Mouse (Mus musculus) frontal cortex, postnatal 25 days (tissue): ENCODE measurements around the gene Gm49337.
A peak's percentile ranks its signal among the peaks of the same experiment; 100 is the strongest.
"Not testable (repeated sequence)": the region's sequence is repeated elsewhere in the genome, so short reads cannot be mapped to it uniquely, and the experiment has no call there.

Experiments used
- DNase-seq, 2 experiments: peaks; one replicate each; pipeline ENCODE4 v3.0.0; 2022; ENCODE audit warnings: low spot score in 2 of 2

The Gm49337 gene

DNA sequence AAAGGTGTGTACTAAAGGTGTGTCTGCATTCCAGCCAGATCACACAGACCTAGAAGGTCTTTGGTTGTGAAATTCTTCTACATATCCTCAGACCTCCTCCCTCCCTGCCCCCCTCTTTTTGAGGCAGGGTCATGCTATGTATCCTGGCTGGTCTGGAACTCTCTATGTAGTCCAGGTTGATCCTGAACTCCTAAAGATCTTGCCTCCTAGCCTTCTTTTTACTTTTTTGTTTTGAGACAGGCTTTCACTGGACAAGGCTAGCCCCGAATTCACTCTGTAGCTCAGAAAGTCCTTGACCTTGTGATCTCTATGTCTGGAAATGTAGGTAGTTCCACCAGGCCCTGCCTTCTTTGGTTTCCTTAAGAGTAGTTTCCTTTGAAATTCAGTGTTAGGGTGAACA, 35.7 kb downstream of the Gm49337 start:
- DNase-seq, result no peak

- DNase-seq, result no peak
Measured at GRCm38 (mm10) chr4:116215895-116216605, 42.9 kb downstream of the Gm49337 start.

- DNase-seq, result no peak
Measured at GRCm38 (mm10) chr4:116217046-116217445, 43.9 kb downstream of the Gm49337 start.

DNA sequence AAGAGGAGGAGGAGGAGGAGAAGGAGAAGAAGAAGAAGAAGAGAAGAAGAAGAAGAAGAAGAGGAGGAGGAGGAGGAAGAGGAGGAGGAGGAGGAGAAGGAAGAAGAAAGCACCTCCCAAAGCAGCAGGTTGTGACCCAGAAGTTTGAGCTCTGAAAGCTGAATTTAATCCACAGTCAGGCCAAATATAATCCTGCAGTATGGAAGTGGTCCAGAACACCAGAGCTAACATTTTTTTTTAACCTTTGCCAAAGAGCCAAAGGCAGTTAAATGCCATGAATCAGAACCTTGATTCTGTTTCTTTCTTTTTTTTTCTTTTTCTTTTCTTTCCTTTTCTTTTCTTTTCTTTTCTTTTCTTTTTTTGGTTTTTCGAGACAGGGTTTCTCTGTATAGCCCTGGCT, 44.5 kb downstream of the Gm49337 start:
- not testable (repeated sequence) for DNase-seq

DNA sequence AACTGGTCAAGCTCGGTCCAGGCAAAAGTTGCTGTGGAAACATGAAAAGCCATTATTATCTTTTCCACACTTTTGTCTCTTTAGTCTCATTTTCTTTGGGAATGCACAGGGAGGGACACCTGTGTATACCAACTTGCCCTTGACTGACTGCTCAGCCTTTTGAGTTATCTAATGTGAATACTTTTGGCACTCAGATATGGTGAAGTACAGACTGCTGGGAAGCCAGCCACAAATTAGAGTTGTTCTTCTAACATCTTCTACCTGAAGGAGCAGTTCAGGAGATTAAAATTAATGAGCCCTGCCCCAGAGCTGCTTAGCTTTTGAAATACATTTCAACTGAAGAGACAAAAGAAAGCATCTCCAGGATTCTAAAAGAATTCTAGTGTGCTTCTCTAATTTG, 45.9 kb downstream of the Gm49337 start:
- DNase-seq, result no peak

GRCm38 (mm10) chr4:116220071-116220650, 47.0 kb downstream of the Gm49337 start:
- DNase-seq, result no peak

- no peak for DNase-seq
Measured at GRCm38 (mm10) chr4:116220780-116221139, 47.6 kb downstream of the Gm49337 start.

- peak; percentile 96 to 97 for DNase-seq
Measured at GRCm38 (mm10) chr4:116221140-116221851, 48.1 kb downstream of the Gm49337 start, which contains the start of gene Pik3r3. Gene Pik3r3, plus strand, starts transcription at chr4:116221618.

GRCm38 (mm10) chr4:116221996-116222842, 49.0 kb downstream of the Gm49337 start:
- peak in 1 of 2 experiments; percentile 8 for DNase-seq

- DNase-seq, result no peak
Measured at GRCm38 (mm10) chr4:116222843-116223119, 49.6 kb downstream of the Gm49337 start.

- DNase-seq, result no peak
Measured at GRCm38 (mm10) chr4:116243377-116243776, 70.2 kb downstream of the Gm49337 start.

- DNase-seq, result no peak
Measured at GRCm38 (mm10) chr4:116244240-116244639, 71.1 kb downstream of the Gm49337 start.

- not testable (repeated sequence) for DNase-seq
Measured at GRCm38 (mm10) chr4:116245926-116246325, 72.7 kb downstream of the Gm49337 start.

DNA sequence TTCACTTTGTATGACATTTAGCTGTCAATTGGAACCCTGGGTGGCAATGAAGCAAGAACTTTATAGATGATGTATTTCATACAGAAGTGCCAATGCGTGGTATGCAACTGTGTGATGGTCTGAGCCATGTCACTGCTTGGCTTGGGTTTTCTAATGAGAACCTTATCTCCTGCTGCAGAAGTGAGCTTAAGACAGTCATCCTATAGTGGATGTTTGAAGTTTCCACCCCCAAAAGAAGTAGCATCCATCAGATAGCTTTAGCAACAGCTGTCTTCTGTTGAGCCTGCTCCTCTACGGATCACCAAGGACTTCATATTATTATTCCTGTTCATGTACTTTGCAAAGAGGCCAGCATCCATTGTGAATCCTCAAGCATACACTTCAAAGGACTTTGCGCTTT, 76.8 kb downstream of the Gm49337 start:
- DNase-seq, result no peak

DNA sequence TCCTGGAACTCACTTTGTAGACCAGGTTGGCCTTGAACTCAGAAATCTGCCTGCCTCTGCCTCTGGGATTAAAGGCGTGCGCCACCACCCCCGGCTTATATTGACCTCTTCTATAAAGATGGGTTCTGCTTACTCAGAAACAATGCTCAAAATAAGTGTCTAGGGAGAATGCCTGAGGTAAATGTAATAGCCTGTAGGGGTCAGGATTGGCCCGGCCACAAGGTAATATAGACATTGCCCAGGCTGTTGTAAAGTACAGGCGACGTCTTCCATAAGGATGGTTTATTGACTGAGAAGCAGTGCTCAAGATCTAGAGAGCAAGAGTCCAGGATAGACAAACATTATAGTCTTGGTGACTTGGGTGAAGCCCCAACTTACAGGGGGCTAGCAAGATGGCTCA, 95.0 kb downstream of the Gm49337 start:
- DNase-seq, result no peak

DNA sequence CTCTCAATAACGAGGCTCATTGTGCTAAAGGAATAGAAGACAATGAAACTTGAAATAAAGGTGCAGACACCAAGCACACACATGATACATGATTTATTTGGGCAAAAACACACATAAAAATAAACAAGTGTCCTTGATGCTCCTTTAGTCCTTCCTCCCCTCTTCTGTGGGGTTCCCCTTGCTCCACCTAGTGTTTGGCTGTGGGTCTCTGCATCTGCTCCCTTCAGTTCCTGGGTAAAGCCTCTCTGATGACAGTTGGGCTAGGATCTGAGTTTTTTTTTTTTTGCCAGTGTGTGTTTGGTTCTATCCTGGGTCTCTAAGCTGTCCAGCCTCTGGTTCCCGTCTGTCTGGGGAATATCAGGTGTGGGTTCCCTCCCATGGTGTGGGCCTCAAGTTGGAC, 109.0 kb downstream of the Gm49337 start:
- no peak for DNase-seq

GRCm38 (mm10) chr4:116291561-116291960, 118.4 kb downstream of the Gm49337 start:
- no peak for DNase-seq

- no peak for DNase-seq
Measured at GRCm38 (mm10) chr4:116293296-116293695, 120.1 kb downstream of the Gm49337 start.

GRCm38 (mm10) chr4:116300878-116301355, 127.7 kb downstream of the Gm49337 start:
- DNase-seq, result no peak

DNA sequence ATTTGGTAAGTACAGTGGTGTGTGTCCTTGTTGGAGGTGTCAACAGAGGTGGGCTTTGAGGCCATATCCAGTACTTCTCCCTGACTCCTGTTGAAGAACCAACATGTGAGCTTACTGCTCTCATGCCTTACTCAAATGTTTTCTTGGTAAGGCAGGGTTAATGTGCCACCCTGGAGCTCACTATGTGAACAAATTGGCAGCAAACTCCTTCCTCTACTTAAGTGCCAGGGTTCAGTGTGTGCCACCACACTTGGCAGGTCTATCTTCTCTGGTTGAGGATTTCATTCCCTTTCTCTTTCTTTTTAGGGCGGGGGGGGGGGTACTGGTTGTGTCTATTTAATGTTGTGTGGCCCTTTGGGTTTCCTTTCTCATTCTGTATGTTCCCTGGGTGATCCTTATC, 131.4 kb downstream of the Gm49337 start:
- no peak for DNase-seq

DNA sequence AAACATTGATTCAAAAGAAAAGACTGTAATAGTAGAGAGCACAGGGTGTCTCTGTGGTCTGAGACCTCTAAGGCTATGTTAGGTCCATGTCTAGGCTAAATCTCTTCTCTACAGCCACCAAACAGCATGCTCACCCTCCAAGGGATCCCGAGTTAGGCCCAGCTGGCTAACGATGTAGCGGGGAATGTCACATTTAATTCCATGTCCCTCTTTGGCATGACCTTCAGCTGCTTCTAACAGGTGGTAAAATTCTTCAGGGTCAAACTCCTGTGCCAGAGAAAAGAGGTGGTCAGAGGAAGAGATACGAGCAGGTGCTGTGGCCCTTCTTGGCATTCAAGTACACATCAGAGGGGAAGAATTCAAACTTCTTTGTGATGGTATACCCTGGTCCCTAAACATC, 144.4 kb downstream of the Gm49337 start:
- DNase-seq, result no peak

- DNase-seq, result no peak
Measured at GRCm38 (mm10) chr4:116322127-116322526, 148.9 kb downstream of the Gm49337 start.
